Mouse (Mus musculus): ENCODE measurements around the gene Nptxr.

DNA sequence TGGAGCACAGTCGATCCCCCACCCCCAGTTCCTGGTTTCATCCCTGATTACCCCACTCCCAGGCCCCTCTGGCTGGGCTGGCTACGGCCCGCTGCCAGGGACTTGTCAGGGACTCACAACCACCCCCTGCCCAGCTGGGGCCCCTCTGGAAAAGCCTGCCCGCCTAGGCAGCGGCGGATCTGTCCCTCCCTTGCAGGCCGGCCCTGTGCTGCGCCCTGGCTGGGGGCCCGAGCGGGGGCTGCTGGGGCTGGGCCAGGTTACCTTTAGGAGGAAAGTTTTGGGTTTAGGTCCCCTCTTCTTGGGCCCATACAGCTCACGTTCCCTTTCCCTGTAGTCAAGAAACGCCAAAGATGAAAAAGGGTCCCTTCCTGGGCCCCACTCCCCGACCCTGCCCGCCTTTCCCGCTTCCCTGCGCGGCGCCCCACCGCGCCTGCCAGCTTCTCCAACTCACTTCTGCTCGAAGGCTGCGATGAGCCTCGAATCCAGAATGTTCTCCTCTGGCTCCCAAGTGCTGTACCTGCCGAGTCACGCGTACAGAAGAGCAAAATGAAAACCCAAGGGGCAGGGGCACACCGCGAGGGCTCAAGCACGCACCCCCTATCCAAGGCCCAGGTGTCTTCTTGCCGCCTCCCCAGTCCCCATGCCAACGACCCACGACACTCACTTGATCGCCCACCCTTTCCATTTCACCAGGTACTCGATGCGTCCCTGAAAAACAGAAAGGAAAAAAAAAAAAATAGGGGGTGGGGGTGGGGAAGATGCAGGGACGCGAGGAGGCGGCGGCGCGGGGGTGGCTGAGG, 28.9 kb upstream of the Nptxr start:
- TF ChIP-seq CHD2 (IDR thresholded peaks at IDR 0.05; ENCODE audit: low read length) (0 out of 2 replicates have a peak, but pooled peaks have one; percentile 21), MAFK (IDR thresholded peaks at IDR 0.05; ENCODE audit: insufficient replicate concordance, low read length) (no peak), CTCF (conservative IDR thresholded peaks at IDR 0.05 in 1 of 2, IDR thresholded peaks at IDR 0.05 in 1 of 2; ENCODE audit: low read depth in 2 of 2, low read length in 2 of 2) (no peak), TBP (conservative IDR thresholded peaks at IDR 0.05; ENCODE audit: low read depth, low read length) (no peak), E2F4 (IDR thresholded peaks at IDR 0.05; ENCODE audit: insufficient replicate concordance, low read depth, low read length) (no peak), SIN3A (IDR thresholded peaks at IDR 0.05; ENCODE audit: low read length) (no peak; the same call in 1 of the 2 replicates), ZNF384 (IDR thresholded peaks at IDR 0.05; ENCODE audit: low read depth, low read length) (peak; percentile 84), POLR2A (IDR thresholded peaks at IDR 0.05; ENCODE audit: low read depth, low read length) (no peak), RCOR1 (conservative IDR thresholded peaks at IDR 0.05; ENCODE audit: low read depth, low read length) (no peak), ETS1 (conservative IDR thresholded peaks at IDR 0.05; ENCODE audit: low read depth, low read length) (no peak), ELF1 (IDR thresholded peaks at IDR 0.05; ENCODE audit: low read depth, low read length) (no peak), UBTF (IDR thresholded peaks at IDR 0.05; ENCODE audit: low read depth, low read length) (0 out of 2 replicates have a peak, but pooled peaks have one; percentile 26)

All from CH12.LX (cell line).